Mouse (Mus musculus) MEL (cell line): Measurements from ENCODE around the gene Tmc8. TPM values are rescaled to one million over a fixed set of nuclear protein-coding genes. Genes with fewer than 3 reads are reported as not detected.

Source experiments
- DNase-seq: peaks from one replicate; pipeline ENCODE4 v3.0.0; 2011; ENCODE audit warnings: low read depth, low spot score
- H3K27ac ChIP-seq: 2 replicates; pipeline ENCODE4 v1.5.1; 2012; ENCODE audit warnings: low read depth, mild to moderate bottlenecking, control low read depth, low read length, moderate library complexity; ENCODE audit not compliant: control insufficient read depth
- H3K27me3 ChIP-seq, 2 experiments: fragments of 150-350 bp in 1 of 2; sonication (generic) in 1 of 2; 2 replicates each; pipeline ENCODE4 v1.6.1; 2012; ENCODE audit warnings: low read length in 2 of 2, mild to moderate bottlenecking in 2 of 2, improper control_type of control experiment in 1 of 2, moderate library complexity in 1 of 2; ENCODE audit not compliant: insufficient read depth in 2 of 2, control insufficient read depth in 1 of 2
- H3K36me3 ChIP-seq, 2 experiments: 2 replicates each; pipeline ENCODE4 v1.6.1; 2012 to 2014; ENCODE audit warnings: low read length in 2 of 2, improper control_type of control experiment in 1 of 2, inconsistent platforms in 1 of 2, mild to moderate bottlenecking in 1 of 2; ENCODE audit not compliant: insufficient read depth in 2 of 2, control insufficient read depth in 1 of 2
- H3K4me1 ChIP-seq, 2 experiments: fragments of 150-350 bp in 1 of 2; sonication (generic) in 1 of 2; 2 replicates each; pipeline ENCODE4 v1.6.1; 2012; ENCODE audit warnings: low read length in 2 of 2, improper control_type of control experiment in 1 of 2, mild to moderate bottlenecking in 1 of 2; ENCODE audit not compliant: insufficient read depth in 2 of 2, control insufficient read depth in 1 of 2
- H3K4me3 ChIP-seq, 2 experiments: fragments of 150-350 bp in 1 of 2; sonication (generic) in 1 of 2; 2 replicates each; pipeline ENCODE4 v1.5.1; 2012; ENCODE audit warnings: low read depth in 2 of 2, low read length in 2 of 2, mild to moderate bottlenecking in 2 of 2, moderate library complexity in 2 of 2, control low read depth in 1 of 2, improper control_type of control experiment in 1 of 2; ENCODE audit not compliant: control insufficient read depth in 1 of 2, insufficient read depth in 1 of 2
- H3K79me2 ChIP-seq: 2 replicates; pipeline ENCODE4 v1.6.1; 2012; ENCODE audit warnings: mild to moderate bottlenecking, low read length, moderate library complexity; ENCODE audit not compliant: control insufficient read depth, poor library complexity, insufficient read depth
- H3K9ac ChIP-seq: 2 replicates; pipeline ENCODE4 v1.6.1; 2012; ENCODE audit warnings: low read depth, mild to moderate bottlenecking, control low read depth, low read length, moderate library complexity; ENCODE audit not compliant: control insufficient read depth, poor library complexity, severe bottlenecking
- H3K9me3 ChIP-seq: fragments of 150-350 bp; sonication (generic); replicated peaks from 2 replicates; pipeline ENCODE4 v1.6.1; 2012; ENCODE audit warnings: mild to moderate bottlenecking, low read length, improper control_type of control experiment, moderate library complexity; ENCODE audit not compliant: insufficient read depth
- BHLHE40 ChIP-seq: IDR thresholded peaks from 2 replicates; pipeline ENCODE4 v1.6.1; 2012; ENCODE audit warnings: low read depth, mild to moderate bottlenecking, inconsistent platforms, low read length, improper control_type of control experiment, borderline replicate concordance
- CHD1 ChIP-seq: IDR thresholded peaks from 2 replicates; pipeline ENCODE4 v1.6.1; 2012; ENCODE audit warnings: low read depth, mild to moderate bottlenecking, inconsistent platforms, low read length, improper control_type of control experiment
- CHD2 ChIP-seq: IDR thresholded peaks from 2 replicates; pipeline ENCODE4 v1.6.1; 2011; ENCODE audit warnings: low read length, improper control_type of control experiment
- CTCF ChIP-seq, 3 experiments: IDR thresholded peaks in 2 of 3; conservative IDR thresholded peaks in 1 of 3; 2 replicates each; pipeline ENCODE4 v1.5.1; 2011 to 2012; ENCODE audit warnings: low read length in 3 of 3, low read depth in 2 of 3, mild to moderate bottlenecking in 2 of 3, improper control_type of control experiment in 1 of 3, inconsistent platforms in 1 of 3, mixed read lengths in 1 of 3, moderate library complexity in 1 of 3; ENCODE audit not compliant: control insufficient read depth in 1 of 3, insufficient read depth in 1 of 3, poor library complexity in 1 of 3, severe bottlenecking in 1 of 3
- E2F4 ChIP-seq: IDR thresholded peaks from 2 replicates; pipeline ENCODE4 v1.6.1; 2011; ENCODE audit warnings: low read depth, low read length, improper control_type of control experiment, borderline replicate concordance
- GATA1 ChIP-seq: IDR thresholded peaks from 2 replicates; pipeline ENCODE4 v1.6.1; 2011; ENCODE audit warnings: low read depth, low read length, improper control_type of control experiment
- KAT2A ChIP-seq: conservative IDR thresholded peaks from 2 replicates; pipeline ENCODE4 v1.6.1; 2012; ENCODE audit warnings: low read depth, low read length, improper control_type of control experiment, inconsistent platforms
- MAFK ChIP-seq: IDR thresholded peaks from 2 replicates; pipeline ENCODE4 v1.6.1; 2011; ENCODE audit warnings: low read depth, mild to moderate bottlenecking, low read length, improper control_type of control experiment, borderline replicate concordance
- MAZ ChIP-seq: IDR thresholded peaks from 2 replicates; pipeline ENCODE4 v1.6.1; 2012; ENCODE audit warnings: low read depth, mild to moderate bottlenecking, inconsistent platforms, low read length, improper control_type of control experiment
- MXI1 ChIP-seq: IDR thresholded peaks from 2 replicates; pipeline ENCODE4 v1.6.1; 2011; ENCODE audit warnings: mild to moderate bottlenecking, low read depth, low read length, improper control_type of control experiment
- MYB ChIP-seq: IDR thresholded peaks from 2 replicates; pipeline ENCODE4 v1.6.1; 2011; ENCODE audit warnings: mild to moderate bottlenecking, low read depth, low read length, improper control_type of control experiment
- NRF1 ChIP-seq: IDR thresholded peaks from 2 replicates; pipeline ENCODE4 v1.6.1; 2014; ENCODE audit warnings: low read depth, mild to moderate bottlenecking, inconsistent platforms, low read length, improper control_type of control experiment, moderate library complexity; ENCODE audit not compliant: poor library complexity, insufficient read depth, severe bottlenecking
- POLR2AphosphoS2 ChIP-seq: IDR thresholded peaks from 2 replicates; pipeline ENCODE4 v1.6.1; 2011; ENCODE audit warnings: low read length, improper control_type of control experiment
- POLR2AphosphoS5 ChIP-seq: IDR thresholded peaks from 2 replicates; pipeline ENCODE4 v1.6.1; 2012; ENCODE audit warnings: low read depth, borderline replicate concordance, mild to moderate bottlenecking, inconsistent platforms, low read length, moderate library complexity, mixed read lengths
- RAD21 ChIP-seq: IDR thresholded peaks from 2 replicates; pipeline ENCODE4 v1.6.1; 2011; ENCODE audit warnings: mild to moderate bottlenecking, low read depth, low read length, improper control_type of control experiment
- SIN3A ChIP-seq: IDR thresholded peaks from 2 replicates; pipeline ENCODE4 v1.6.1; 2012; ENCODE audit warnings: low read length, improper control_type of control experiment, inconsistent platforms
- SMC3 ChIP-seq: IDR thresholded peaks from 2 replicates; pipeline ENCODE4 v1.6.1; 2011; ENCODE audit warnings: low read depth, low read length, improper control_type of control experiment
- TAL1 ChIP-seq: IDR thresholded peaks from 2 replicates; pipeline ENCODE4 v1.6.1; 2012; ENCODE audit warnings: mild to moderate bottlenecking, inconsistent platforms, low read length, moderate library complexity, mixed read lengths
- TBP ChIP-seq: IDR thresholded peaks from 2 replicates; pipeline ENCODE4 v1.8.0; 2011; ENCODE audit warnings: low read depth, low read length, improper control_type of control experiment
- TCF12 ChIP-seq: IDR thresholded peaks from 2 replicates; pipeline ENCODE4 v1.6.1; 2014; ENCODE audit warnings: low read depth, mild to moderate bottlenecking, inconsistent platforms, low read length, improper control_type of control experiment, moderate library complexity
- UBTF ChIP-seq: IDR thresholded peaks from 2 replicates; pipeline ENCODE4 v1.6.1; 2012; ENCODE audit warnings: low read depth, mild to moderate bottlenecking, inconsistent platforms, low read length, improper control_type of control experiment, moderate library complexity, borderline replicate concordance; ENCODE audit not compliant: insufficient read depth
- USF1 ChIP-seq: IDR thresholded peaks from 2 replicates; pipeline ENCODE4 v1.6.1; 2014; ENCODE audit warnings: low read depth, mild to moderate bottlenecking, inconsistent platforms, low read length, improper control_type of control experiment, moderate library complexity
- USF2 ChIP-seq, 2 experiments: IDR thresholded peaks; 2 replicates each; pipeline ENCODE4 v1.6.1; 2011 to 2012; ENCODE audit warnings: improper control_type of control experiment in 2 of 2, low read length in 2 of 2, borderline replicate concordance in 1 of 2, inconsistent platforms in 1 of 2, low read depth in 1 of 2, mild to moderate bottlenecking in 1 of 2; ENCODE audit not compliant: insufficient read depth in 1 of 2
- ZKSCAN1 ChIP-seq: IDR thresholded peaks from 2 replicates; pipeline ENCODE4 v1.6.1; 2012; ENCODE audit warnings: low read depth, mild to moderate bottlenecking, inconsistent platforms, low read length, improper control_type of control experiment, moderate library complexity
- ZNF384 ChIP-seq: IDR thresholded peaks from 2 replicates; pipeline ENCODE4 v1.6.1; 2012; ENCODE audit warnings: low read depth, mild to moderate bottlenecking, inconsistent platforms, low read length, improper control_type of control experiment
- polyA plus RNA-seq, 2 experiments: library from polyadenylated mRNA; stranded (reverse) in 1 of 2; unstranded in 1 of 2; fragments of >175 nt in 1 of 2; fragments of >200 nt in 1 of 2; gene quantifications; 2 replicates each; pipeline versions ENCODE4 v1.2.1 to v1.2.4; 2012; ENCODE audit warnings: low replicate concordance in 2 of 2, low read depth in 1 of 2; ENCODE audit not compliant: insufficient read length in 2 of 2, insufficient read depth in 1 of 2, missing spikeins in 1 of 2
- total RNA-seq: library from RNA; depleted of rRNA; stranded (reverse); fragments of 300-350 nt; gene quantifications from 2 replicates; pipeline ENCODE4 v1.2.3, GENCODE M21; 2012

Gene Tmc8
- total and polyA plus RNA-seq, 3 experiments, result 15.4 to 23.5 TPM; not detected in 1

DNA sequence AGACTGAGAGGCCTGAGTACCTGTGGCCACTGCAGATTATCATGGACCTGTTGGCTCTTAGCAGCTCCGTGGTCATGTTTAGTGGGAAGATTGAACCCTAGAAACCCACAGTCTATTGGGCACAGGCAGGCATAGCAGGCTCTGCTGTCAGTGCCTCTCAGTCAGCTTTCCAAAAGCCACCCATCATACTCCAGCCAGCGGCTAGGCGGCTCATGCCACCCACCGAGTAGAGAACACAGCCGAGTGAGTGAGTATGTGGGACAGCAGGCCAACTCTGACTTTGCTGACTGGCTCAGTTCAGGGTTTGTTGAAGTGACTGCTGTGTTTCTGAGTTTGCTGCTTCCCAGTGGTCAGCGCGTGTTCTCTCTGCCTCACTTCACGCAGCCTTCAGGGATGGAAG is 39.6 kb upstream of the Tmc8 start:
- TF ChIP-seq TCF12 (no peak), UBTF (no peak), MXI1 (no peak), POLR2AphosphoS2 (no peak), POLR2AphosphoS5 (no peak), E2F4 (no peak), KAT2A (no peak), ZNF384 (no peak), CHD2 (no peak), RAD21 (no peak), USF1 (no peak), NRF1 (no peak), MYB (no peak), USF2 (IDR thresholded peaks at IDR 0.05; ENCODE audit: borderline replicate concordance in 1 of 2, insufficient read depth in 1 of 2, low read depth in 1 of 2, low read length in 2 of 2) (no peak), SIN3A (no peak), ZKSCAN1 (no peak), BHLHE40 (no peak), MAZ (no peak), CTCF (IDR thresholded peaks at IDR 0.05 in 2 of 3, conservative IDR thresholded peaks at IDR 0.05 in 1 of 3; ENCODE audit: control insufficient read depth in 1 of 3, insufficient read depth in 1 of 3, low read depth in 2 of 3, low read length in 3 of 3, poor library complexity in 1 of 3, severe bottlenecking in 1 of 3) (no peak), TBP (no peak)
- H3K79me2 ChIP-seq, result no peaks in the 10 kb centered on the region
- no peak overlapping the region for H3K4me3 ChIP-seq
- no peak overlapping the region for H3K27ac ChIP-seq
- H3K27me3 ChIP-seq, result no peaks in the 10 kb centered on the region
- H3K9me3 ChIP-seq, result no peaks in the 10 kb centered on the region
- DNase-seq, result no peak
- no peaks in the 10 kb centered on the region for H3K4me1 ChIP-seq
- H3K36me3 ChIP-seq, result peaks cover 0 to 37% of the 10 kb centered on the region in 2 experiments; a peak in 2 of 4 replicates
- no peak overlapping the region for H3K9ac ChIP-seq

DNA sequence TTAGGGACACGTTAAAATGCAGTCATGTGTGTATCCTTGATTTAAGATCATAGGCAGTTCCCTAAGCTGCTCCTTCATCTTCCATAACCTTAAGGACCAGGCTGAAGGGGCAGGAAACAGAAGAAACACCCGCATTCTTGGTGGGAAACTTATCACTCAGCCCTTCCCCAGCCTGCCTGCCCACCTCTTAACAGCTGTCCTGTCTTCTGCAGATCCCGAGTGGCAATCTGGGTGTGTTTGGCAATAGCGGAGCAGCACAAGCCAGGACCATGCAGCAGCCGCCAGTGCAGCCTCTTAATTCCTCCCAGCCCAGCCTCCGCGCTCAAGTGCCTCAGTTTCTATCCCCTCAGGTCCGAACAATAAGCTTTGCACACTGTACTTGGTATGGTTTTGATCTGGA is 39.2 kb upstream of the Tmc8 start:
- H3K36me3 ChIP-seq, result peaks cover 0 to 38% of the 10 kb centered on the region in 2 experiments; a peak in 2 of 4 replicates

More for the DNA sequence above, 39.2 kb upstream of the Tmc8 start:
- Histone ChIP-seq H3K27ac (no peak overlapping the region), H3K9me3 (no peaks in the 10 kb centered on the region), H3K4me1 (no peaks in the 10 kb centered on the region), H3K4me3 (no peak overlapping the region), H3K9ac (no peak overlapping the region), H3K27me3 (no peaks in the 10 kb centered on the region), H3K79me2 (no peaks in the 10 kb centered on the region)
- DNase-seq, result no peak
- TF ChIP-seq CHD1, result no peak
- no peak for TF ChIP-seq TAL1
- TF ChIP-seq USF1, result no peak
- no peak for TF ChIP-seq MAFK
- no peak for TF ChIP-seq POLR2AphosphoS5
- TF ChIP-seq SMC3, result no peak
- no peak for TF ChIP-seq GATA1
- TF ChIP-seq, all 39 proteins: peak for 0
